Mouse (Mus musculus): Measurements from ENCODE around the gene Efna3.

DNA sequence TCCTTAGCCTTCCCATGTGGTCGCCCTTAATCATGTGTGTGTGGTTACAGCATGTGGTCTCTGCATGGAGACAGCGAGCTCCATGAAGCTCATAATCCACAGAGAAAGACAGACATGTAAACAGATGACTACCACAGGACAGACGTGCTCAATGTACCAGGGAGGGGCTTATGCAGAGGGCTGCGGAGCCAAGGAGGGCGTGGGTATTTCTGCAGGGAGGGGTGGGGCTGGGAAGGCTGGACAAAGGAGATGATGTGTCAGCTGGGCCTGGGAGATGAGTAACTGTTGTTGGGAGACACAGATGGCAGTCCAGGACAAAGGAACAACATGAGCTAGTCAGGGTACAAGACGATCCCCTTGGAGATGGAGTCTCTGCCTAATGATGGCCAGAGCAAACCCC is 36.9 kb upstream of the Efna3 start:
- no peak for TF ChIP-seq CTCF (IDR thresholded peaks at IDR 0.05; ENCODE audit: borderline replicate concordance, control insufficient read depth, extremely low read depth, insufficient read depth, low read length, poor library complexity)
- TF ChIP-seq POLR2A (IDR thresholded peaks at IDR 0.05; ENCODE audit: control insufficient read depth, extremely low read depth, insufficient read depth, low read length, poor library complexity): no peak

All from thymus, adult 2 months (tissue).